Mouse (Mus musculus): ENCODE data around the gene Fgd3. TPM values are rescaled to one million over a fixed set of nuclear protein-coding genes. Genes with fewer than 3 reads are reported as not detected.

The Fgd3 gene
- polyA plus RNA-seq, 1 experiment from 2014 or later, result 0.74 TPM

DNA sequence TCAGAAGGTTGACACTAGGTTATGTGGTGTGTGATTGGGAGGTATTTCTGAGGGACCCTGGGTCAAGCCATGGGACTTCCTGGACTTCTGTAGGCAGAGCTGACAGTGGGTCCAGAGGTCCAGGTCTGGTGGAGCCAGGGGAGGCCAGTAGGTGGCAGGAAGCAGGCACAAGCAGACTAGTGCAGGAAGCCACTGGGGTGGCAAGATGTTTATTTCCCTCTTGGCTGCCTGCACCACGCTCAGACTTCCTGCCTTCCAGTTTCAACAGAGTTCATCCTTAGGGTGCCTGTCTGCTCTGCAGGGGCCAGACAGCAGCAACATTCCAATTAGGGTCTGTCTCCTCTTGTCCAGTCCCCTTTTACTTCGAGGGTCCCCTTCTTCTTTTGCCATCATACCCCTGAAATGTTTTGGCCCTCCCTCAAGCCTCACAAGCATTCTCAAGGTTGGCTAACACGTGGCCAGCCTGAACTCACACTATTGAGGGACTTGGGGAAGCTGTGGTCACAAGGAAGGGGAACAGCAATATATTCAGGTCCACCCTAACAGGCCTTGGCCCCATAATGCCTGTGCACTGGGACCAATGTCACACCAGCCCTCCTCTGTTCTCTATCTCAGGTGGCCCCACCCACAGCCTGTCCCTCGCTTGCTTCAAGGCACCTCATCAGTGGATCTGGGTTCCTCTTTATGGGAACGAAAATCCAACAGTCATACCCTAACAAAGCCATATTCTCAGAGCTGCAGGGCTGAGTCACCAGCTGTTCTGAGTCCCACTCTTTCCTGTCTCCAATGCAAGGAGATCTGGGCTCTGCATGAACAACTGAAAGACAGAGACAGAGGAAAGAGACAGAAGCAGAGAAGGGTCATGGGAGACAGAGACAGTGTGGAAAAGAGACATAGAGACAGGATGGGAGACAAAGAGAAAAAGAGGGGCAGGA is 48.0 kb downstream of the Fgd3 start:
- Histone ChIP-seq H3K27me3 (ENCODE audit: control insufficient read depth, insufficient read depth, low read length) (no peaks in the 10 kb centered on the region), H3K9ac (ENCODE audit: low read length) (no peak overlapping the region), H3K27ac (ENCODE audit: low read depth, low read length) (no peak overlapping the region), H3K4me1 (ENCODE audit: control insufficient read depth, insufficient read depth, low read length) (no peaks in the 10 kb centered on the region), H3K4me2 (no peak overlapping the region), H3K9me3 (ENCODE audit: control insufficient read depth, low read length) (no peaks in the 10 kb centered on the region), H3K36me3 (ENCODE audit: control insufficient read depth, insufficient read depth, low read length) (no peaks in the 10 kb centered on the region), H3K4me3 (ENCODE audit: low read depth, low read length) (no peak overlapping the region)
- ATAC-seq (ENCODE audit: low FRiP score) (no peak), DNase-seq (ENCODE audit: low spot score, missing footprints) (no peak)
- 77% methylated on average over 5 of the region's 5 CpGs for WGBS

DNA sequence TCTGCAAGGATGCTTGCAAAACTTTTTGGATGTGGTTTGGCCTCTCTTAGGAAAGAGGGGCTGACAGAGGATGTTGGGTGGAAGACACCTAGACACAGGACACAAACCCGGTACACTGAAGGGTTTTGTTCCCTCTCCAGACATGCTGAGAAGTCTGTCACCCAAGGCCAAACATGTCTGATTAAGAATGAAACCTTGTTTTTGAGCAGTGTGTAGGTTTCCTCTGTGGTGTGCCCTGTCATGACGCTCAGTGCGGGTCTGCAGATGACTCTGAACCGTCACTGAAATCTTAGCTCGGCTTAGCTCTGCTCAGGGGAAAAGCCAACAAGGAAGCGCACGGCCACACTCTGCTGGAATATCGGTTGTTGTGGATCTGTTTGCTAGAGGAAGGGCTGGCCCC is 49.6 kb downstream of the Fgd3 start:
- Histone ChIP-seq H3K36me3 (ENCODE audit: control insufficient read depth, insufficient read depth, low read length) (no peaks in the 10 kb centered on the region), H3K27me3 (ENCODE audit: control insufficient read depth, insufficient read depth, low read length) (no peaks in the 10 kb centered on the region), H3K27ac (ENCODE audit: low read depth, low read length) (no peak overlapping the region), H3K9me3 (ENCODE audit: control insufficient read depth, low read length) (no peaks in the 10 kb centered on the region), H3K9ac (ENCODE audit: low read length) (no peak overlapping the region), H3K4me3 (ENCODE audit: low read depth, low read length) (no peak overlapping the region), H3K4me1 (ENCODE audit: control insufficient read depth, insufficient read depth, low read length) (no peaks in the 10 kb centered on the region), H3K4me2 (no peak overlapping the region)
- 87% methylated on average over 8 of the region's 8 CpGs for WGBS
- ATAC-seq (ENCODE audit: low FRiP score) (no peak), DNase-seq (ENCODE audit: low spot score, missing footprints) (no peak)

- no peak overlapping the region for H3K4me3 ChIP-seq (ENCODE audit: low read depth, low read length)
- no peak overlapping the region for H3K4me2 ChIP-seq
- ATAC-seq (ENCODE audit: low FRiP score), result no peak
- no peaks in the 10 kb centered on the region for H3K36me3 ChIP-seq (ENCODE audit: control insufficient read depth, insufficient read depth, low read length)
- H3K4me1 ChIP-seq (ENCODE audit: control insufficient read depth, insufficient read depth, low read length), result no peaks in the 10 kb centered on the region
- no peaks in the 10 kb centered on the region for H3K27me3 ChIP-seq (ENCODE audit: control insufficient read depth, insufficient read depth, low read length)
- H3K9ac ChIP-seq (ENCODE audit: low read length), result no peak overlapping the region
- DNase-seq (ENCODE audit: low spot score, missing footprints), result no peak
- H3K27ac ChIP-seq (ENCODE audit: low read depth, low read length), result no peak overlapping the region
- 78% methylated on average over 2 of the region's 2 CpGs for WGBS
- no peaks in the 10 kb centered on the region for H3K9me3 ChIP-seq (ENCODE audit: control insufficient read depth, low read length)
Observed at GRCm38 (mm10) chr13:49267645-49268044, 52.5 kb downstream of the Fgd3 start.

- H3K36me3 ChIP-seq (ENCODE audit: control insufficient read depth, insufficient read depth, low read length), result no peaks in the 10 kb centered on the region
- WGBS, result 87% methylated on average over 15 of the region's 15 CpGs
Observed at GRCm38 (mm10) chr13:49260036-49260722, 59.9 kb downstream of the Fgd3 start.

DNA sequence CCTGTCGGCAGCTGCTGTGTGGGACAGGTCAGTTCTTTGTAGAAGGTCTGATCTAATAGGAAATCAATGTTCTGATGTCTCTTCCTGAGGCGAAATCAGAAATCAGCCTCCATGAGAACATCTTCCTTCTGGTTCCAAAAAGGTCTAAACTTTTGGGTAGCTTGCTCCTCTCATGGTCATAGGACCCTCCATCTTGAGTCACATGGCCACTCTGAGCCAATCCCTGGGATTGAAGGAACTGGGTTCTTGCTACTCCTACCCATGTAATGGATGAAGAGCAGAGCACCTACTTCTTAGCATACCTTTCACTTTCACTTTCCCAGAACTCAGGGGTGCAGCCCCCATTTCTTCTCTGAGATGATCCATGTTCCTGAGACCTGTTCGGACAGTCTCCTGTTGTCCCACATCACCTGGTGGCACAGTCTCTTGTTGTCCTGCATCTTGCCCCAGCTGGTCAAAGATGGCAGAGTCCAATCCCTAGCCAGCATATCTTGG is 62.2 kb downstream of the Fgd3 start:
- H3K27me3 ChIP-seq (ENCODE audit: control insufficient read depth, insufficient read depth, low read length), result no peaks in the 10 kb centered on the region
- DNase-seq (ENCODE audit: low spot score, missing footprints) (no peak), ATAC-seq (ENCODE audit: low FRiP score) (no peak)
- no peak overlapping the region for H3K4me3 ChIP-seq (ENCODE audit: low read depth, low read length)
- no peak overlapping the region for H3K4me2 ChIP-seq
- no peak overlapping the region for H3K27ac ChIP-seq (ENCODE audit: low read depth, low read length)
- no peaks in the 10 kb centered on the region for H3K4me1 ChIP-seq (ENCODE audit: control insufficient read depth, insufficient read depth, low read length)
- 88% methylated on average over 3 of the region's 3 CpGs for WGBS
- no peaks in the 10 kb centered on the region for H3K36me3 ChIP-seq (ENCODE audit: control insufficient read depth, insufficient read depth, low read length)
- no peak overlapping the region for H3K9ac ChIP-seq (ENCODE audit: low read length)
- no peaks in the 10 kb centered on the region for H3K9me3 ChIP-seq (ENCODE audit: control insufficient read depth, low read length)

More at GRCm38 (mm10) chr13:49260036-49260722, 59.9 kb downstream of the Fgd3 start:
- Histone ChIP-seq H3K27me3 (ENCODE audit: control insufficient read depth, insufficient read depth, low read length) (no peaks in the 10 kb centered on the region), H3K4me1 (ENCODE audit: control insufficient read depth, insufficient read depth, low read length) (no peaks in the 10 kb centered on the region), H3K9ac (ENCODE audit: low read length) (no peak overlapping the region), H3K9me3 (ENCODE audit: control insufficient read depth, low read length) (no peaks in the 10 kb centered on the region), H3K4me3 (ENCODE audit: low read depth, low read length) (no peak overlapping the region), H3K4me2 (no peak overlapping the region), H3K27ac (ENCODE audit: low read depth, low read length) (no peak overlapping the region)
- ATAC-seq (ENCODE audit: low FRiP score), result no peak
- DNase-seq (ENCODE audit: low spot score, missing footprints), result no peak

GRCm38 (mm10) chr13:49252746-49253145 is 67.4 kb downstream of the Fgd3 start:
- Histone ChIP-seq H3K9me3 (ENCODE audit: control insufficient read depth, low read length) (no peaks in the 10 kb centered on the region), H3K4me2 (no peak overlapping the region), H3K27ac (ENCODE audit: low read depth, low read length) (no peak overlapping the region), H3K9ac (ENCODE audit: low read length) (no peak overlapping the region), H3K36me3 (ENCODE audit: control insufficient read depth, insufficient read depth, low read length) (no peaks in the 10 kb centered on the region), H3K4me3 (ENCODE audit: low read depth, low read length) (no peak overlapping the region), H3K27me3 (ENCODE audit: control insufficient read depth, insufficient read depth, low read length) (peaks cover 10% of the 10 kb centered on the region), H3K4me1 (ENCODE audit: control insufficient read depth, insufficient read depth, low read length) (peaks cover 7% of the 10 kb centered on the region)
- no peak for ATAC-seq (ENCODE audit: low FRiP score)
- 88% methylated on average over 13 of the region's 13 CpGs for WGBS
- no peak for DNase-seq (ENCODE audit: low spot score, missing footprints)

- peaks cover 17% of the 10 kb centered on the region for H3K27me3 ChIP-seq (ENCODE audit: control insufficient read depth, insufficient read depth, low read length)
- no peaks in the 10 kb centered on the region for H3K36me3 ChIP-seq (ENCODE audit: control insufficient read depth, insufficient read depth, low read length)
- H3K9me3 ChIP-seq (ENCODE audit: control insufficient read depth, low read length), result no peaks in the 10 kb centered on the region
- H3K4me3 ChIP-seq (ENCODE audit: low read depth, low read length), result no peak overlapping the region
- H3K4me2 ChIP-seq, result no peak overlapping the region
- H3K27ac ChIP-seq (ENCODE audit: low read depth, low read length), result no peak overlapping the region
- ATAC-seq (ENCODE audit: low FRiP score) (no peak), DNase-seq (ENCODE audit: low spot score, missing footprints) (no peak)
- H3K9ac ChIP-seq (ENCODE audit: low read length), result no peak overlapping the region
- peaks cover 10% of the 10 kb centered on the region for H3K4me1 ChIP-seq (ENCODE audit: control insufficient read depth, insufficient read depth, low read length)
- 74% methylated on average over 2 of the region's 2 CpGs for WGBS
Observed at GRCm38 (mm10) chr13:49252113-49252512, 68.0 kb downstream of the Fgd3 start.

- Histone ChIP-seq H3K4me3 (ENCODE audit: low read depth, low read length) (no peak overlapping the region), H3K4me2 (no peak overlapping the region), H3K27me3 (ENCODE audit: control insufficient read depth, insufficient read depth, low read length) (peaks cover 26% of the 10 kb centered on the region), H3K9ac (ENCODE audit: low read length) (no peak overlapping the region), H3K9me3 (ENCODE audit: control insufficient read depth, low read length) (no peaks in the 10 kb centered on the region), H3K27ac (ENCODE audit: low read depth, low read length) (no peak overlapping the region), H3K4me1 (ENCODE audit: control insufficient read depth, insufficient read depth, low read length) (peaks cover 10% of the 10 kb centered on the region), H3K36me3 (ENCODE audit: control insufficient read depth, insufficient read depth, low read length) (no peaks in the 10 kb centered on the region)
- WGBS, result 16% methylated on average over 4 of the region's 4 CpGs
- no peak for ATAC-seq (ENCODE audit: low FRiP score)
- DNase-seq (ENCODE audit: low spot score, missing footprints), result no peak
Observed at GRCm38 (mm10) chr13:49250716-49251517, 69.2 kb downstream of the Fgd3 start.
